ENCODE assay signal across 25 mouse cellular contexts in the genomic region with DNA sequence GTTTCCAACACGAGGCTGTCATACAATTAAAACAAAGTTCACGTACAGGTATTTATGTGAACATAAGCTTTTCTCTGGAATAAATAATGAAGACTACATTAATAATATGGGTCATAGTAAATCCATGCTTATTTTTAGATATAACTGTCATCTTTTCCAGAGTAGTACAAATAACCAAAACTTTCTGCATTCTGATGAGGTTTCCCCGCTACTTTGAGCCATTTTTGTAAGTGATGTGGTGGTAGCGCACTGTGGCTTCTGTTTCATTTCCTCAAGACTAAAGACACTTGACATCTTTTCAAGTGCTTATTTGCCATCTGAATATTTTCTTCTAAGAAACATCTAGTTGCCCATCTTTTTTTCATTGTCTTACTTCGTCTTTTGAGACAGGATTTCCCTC.
"Had no signal": no experiment of that assay in that cellular context is flagged by ENCODE, and none has a peak within 500 bp of the region (broad histone marks: within the 10 kb centered on the region; RNA-seq: fewer than 3 reads in every experiment).

No protein-coding gene starts in this region.

- H3K9me3 ChIP-seq: embryonic facial prominence, embryonic 10.5 days; embryonic facial prominence, embryonic 12.5 days; embryonic facial prominence, embryonic 13.5 days; embryonic facial prominence, embryonic 15.5 days; forebrain, embryonic 10.5 days; forebrain, embryonic 12.5 days; forebrain, embryonic 13.5 days; forebrain, embryonic 15.5 days had no signal

- DNase-seq: cerebellum, adult 8-10 months; cerebellum, adult 9-10 months; cerebellum, adult 9-11 months; cerebellum, postnatal 10 days; cerebellum, postnatal 14 days; cerebellum, postnatal 25 days; cerebellum, postnatal 36 days; embryo, embryonic 11 days; forebrain, postnatal 0 days; gastrocnemius, adult 2 months; gastrocnemius, postnatal 10 days; gastrocnemius, postnatal 14 days; gastrocnemius, postnatal 25 days; gastrocnemius, postnatal 36 days; heart, adult 18-20 months; heart, adult 2 months had no signal

- H3K4me3 ChIP-seq: embryonic facial prominence, embryonic 10.5 days; embryonic facial prominence, embryonic 12.5 days; embryonic facial prominence, embryonic 13.5 days; embryonic facial prominence, embryonic 15.5 days; erythroblast, embryonic 14.5 days; forebrain, embryonic 10.5 days; forebrain, embryonic 12.5 days; forebrain, embryonic 13.5 days; forebrain, embryonic 15.5 days; gastrocnemius, adult 2 months; heart, adult 2 months had no signal

- H3K9ac ChIP-seq: embryonic facial prominence, embryonic 12.5 days; embryonic facial prominence, embryonic 13.5 days; embryonic facial prominence, embryonic 15.5 days; forebrain, embryonic 12.5 days; forebrain, embryonic 13.5 days; forebrain, embryonic 15.5 days; forebrain, postnatal 0 days had no signal

- H3K27ac ChIP-seq: embryonic facial prominence, embryonic 10.5 days; embryonic facial prominence, embryonic 12.5 days; embryonic facial prominence, embryonic 13.5 days; embryonic facial prominence, embryonic 15.5 days; forebrain, embryonic 10.5 days; forebrain, embryonic 12.5 days; forebrain, embryonic 13.5 days; forebrain, embryonic 15.5 days; gastrocnemius, adult 2 months; heart, adult 2 months had no signal

- H3K27me3 ChIP-seq: embryonic facial prominence, embryonic 12.5 days; embryonic facial prominence, embryonic 13.5 days; embryonic facial prominence, embryonic 15.5 days; forebrain, embryonic 12.5 days; forebrain, embryonic 13.5 days; forebrain, embryonic 15.5 days had no signal

- H3K4me2 ChIP-seq: embryonic facial prominence, embryonic 12.5 days; embryonic facial prominence, embryonic 13.5 days; embryonic facial prominence, embryonic 15.5 days; forebrain, embryonic 12.5 days; forebrain, embryonic 13.5 days; forebrain, embryonic 15.5 days had no signal
